Mouse (Mus musculus): ENCODE results near the gene Fam160a1. TPM values are rescaled to one million over a fixed set of nuclear protein-coding genes. Genes with fewer than 3 reads are reported as not detected.

Gene Fam160a1
- 7.1 TPM for polyA plus RNA-seq (2014; fragmentation: Illumina TruSeq; extraction: RNeasy Lipid Tissue Mini Kit (QIAGEN cat#74804); ENCODE audit: low read depth, low replicate concordance)

DNA sequence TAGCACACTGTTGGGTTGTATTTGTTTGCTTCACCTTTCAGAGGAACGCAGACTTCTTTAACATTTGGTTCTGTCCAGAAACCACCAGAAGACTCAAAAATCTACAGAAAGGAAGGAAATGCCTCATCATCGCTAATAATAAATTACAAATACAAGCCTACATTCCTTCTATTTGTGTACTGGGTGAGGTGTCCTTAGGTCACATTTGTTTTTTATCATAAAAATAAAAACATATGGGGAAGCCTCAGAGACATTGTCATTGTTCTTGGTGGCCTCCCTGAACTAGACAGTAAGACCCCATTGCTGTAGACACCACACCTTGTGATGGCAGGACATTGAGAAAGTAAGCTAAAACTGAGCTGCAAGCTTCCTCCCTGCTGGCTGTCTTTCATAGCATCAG lies at the start of gene Fam160a1:
Gene Fam160a1 (minus strand): TSS at position 101 of the 400 bp plus-strand sequence.

Other genes starting within 250 kb of the Fam160a1 start
- gene Gatb, start 243.2 kb downstream of the Fam160a1 start, polyA plus RNA-seq (2014; fragmentation: Illumina TruSeq; extraction: RNeasy Lipid Tissue Mini Kit (QIAGEN cat#74804); ENCODE audit: low read depth, low replicate concordance), result 4.5 TPM
- 12.8 TPM for gene Glt28d2, start 70.2 kb upstream of the Fam160a1 start, polyA plus RNA-seq (2014; fragmentation: Illumina TruSeq; extraction: RNeasy Lipid Tissue Mini Kit (QIAGEN cat#74804); ENCODE audit: low read depth, low replicate concordance)
- gene Gm37240, start 70.2 kb upstream of the Fam160a1 start, polyA plus RNA-seq (2014; fragmentation: Illumina TruSeq; extraction: RNeasy Lipid Tissue Mini Kit (QIAGEN cat#74804); ENCODE audit: low read depth, low replicate concordance), result 2.0 TPM
- gene Sh3d19, start 153.8 kb upstream of the Fam160a1 start, polyA plus RNA-seq (2014; fragmentation: Illumina TruSeq; extraction: RNeasy Lipid Tissue Mini Kit (QIAGEN cat#74804); ENCODE audit: low read depth, low replicate concordance), result 96.0 TPM
- gene Prss48, start 185.2 kb upstream of the Fam160a1 start, polyA plus RNA-seq (2014; fragmentation: Illumina TruSeq; extraction: RNeasy Lipid Tissue Mini Kit (QIAGEN cat#74804); ENCODE audit: low read depth, low replicate concordance), result not detected